Mouse (Mus musculus) bone marrow, adult 2 months (tissue): Measurements from ENCODE around the gene March8. TPM values are rescaled to one million over a fixed set of nuclear protein-coding genes. Genes with fewer than 3 reads are reported as not detected.

ENCODE experiments used
- H3K27ac ChIP-seq: fragments of 200-500 bp; 2 replicates; pipeline ENCODE4 v1.5.1; 2012; ENCODE audit warnings: low read depth, mild to moderate bottlenecking, control low read depth, inconsistent platforms, low read length; ENCODE audit not compliant: control insufficient read depth, poor library complexity, insufficient read depth
- H3K4me1 ChIP-seq: fragments of 200-500 bp; 2 replicates; pipeline ENCODE4 v1.6.1; 2011; ENCODE audit warnings: low read length; ENCODE audit not compliant: control insufficient read depth, insufficient read depth
- H3K4me3 ChIP-seq: fragments of 200-500 bp; replicated peaks from 2 replicates; pipeline ENCODE3; 2011; ENCODE audit warnings: mild to moderate bottlenecking, low read depth, low read length, control low read depth; ENCODE audit not compliant: control insufficient read depth
- CTCF ChIP-seq: fragments of 200-500 bp; IDR thresholded peaks from 2 replicates; pipeline ENCODE4 v1.5.1; 2011; ENCODE audit warnings: low read length, control low read depth; ENCODE audit not compliant: control insufficient read depth, insufficient read depth
- POLR2A ChIP-seq: fragments of 200-500 bp; IDR thresholded peaks from 2 replicates; pipeline ENCODE4 v1.6.1; 2011; ENCODE audit warnings: low read depth, mild to moderate bottlenecking, control low read depth, low read length, borderline replicate concordance; ENCODE audit not compliant: control insufficient read depth
- WGBS: fragments of 180-500 bp; shearing (Covaris S2); methylation state at CpG from one replicate; pipeline ENCODE4 v1.1.7; 2018; 5-methylcytosine and 5-hydroxymethylcytosine counted together
- polyA plus RNA-seq: library from polyadenylated mRNA; stranded (reverse); fragments of >200 nt; gene quantifications from 2 replicates; pipeline ENCODE4 v1.2.4, GENCODE M21; 2011; ENCODE audit warnings: low replicate concordance; ENCODE audit not compliant: missing spikeins, insufficient read depth, insufficient read length

Gene March8
- polyA plus RNA-seq, 1 experiment: 61.5 TPM

- no peak overlapping the region for H3K27ac ChIP-seq
- WGBS: 72% methylated on average over 6 of the region's 6 CpGs
- no peak for TF ChIP-seq CTCF
- no peak for TF ChIP-seq POLR2A
These were observed 101.0 kb downstream of the March8 start for GRCm38 (mm10) chr6:116438864-116439263.

GRCm38 (mm10) chr6:116439531-116439930 is 101.7 kb downstream of the March8 start:
- WGBS: 67% methylated on average over 6 of the region's 6 CpGs
- H3K27ac ChIP-seq: no peak overlapping the region
- TF ChIP-seq CTCF: no peak
- TF ChIP-seq POLR2A: no peak
- no peak overlapping the region for H3K4me3 ChIP-seq
- H3K4me1 ChIP-seq: no peaks in the 10 kb centered on the region; the same call in 1 of the 2 replicates

More at GRCm38 (mm10) chr6:116438864-116439263, 101.0 kb downstream of the March8 start:
- no peak overlapping the region for H3K4me3 ChIP-seq
- no peaks in the 10 kb centered on the region; the same call in 1 of the 2 replicates for H3K4me1 ChIP-seq

GRCm38 (mm10) chr6:116440447-116440846 is 102.6 kb downstream of the March8 start:
- Histone ChIP-seq H3K27ac (no peak overlapping the region), H3K4me3 (no peak overlapping the region), H3K4me1 (no peaks in the 10 kb centered on the region; the same call in 1 of the 2 replicates)
- TF ChIP-seq CTCF (no peak), POLR2A (no peak)
- WGBS: 75% methylated on average over 4 of the region's 4 CpGs

DNA sequence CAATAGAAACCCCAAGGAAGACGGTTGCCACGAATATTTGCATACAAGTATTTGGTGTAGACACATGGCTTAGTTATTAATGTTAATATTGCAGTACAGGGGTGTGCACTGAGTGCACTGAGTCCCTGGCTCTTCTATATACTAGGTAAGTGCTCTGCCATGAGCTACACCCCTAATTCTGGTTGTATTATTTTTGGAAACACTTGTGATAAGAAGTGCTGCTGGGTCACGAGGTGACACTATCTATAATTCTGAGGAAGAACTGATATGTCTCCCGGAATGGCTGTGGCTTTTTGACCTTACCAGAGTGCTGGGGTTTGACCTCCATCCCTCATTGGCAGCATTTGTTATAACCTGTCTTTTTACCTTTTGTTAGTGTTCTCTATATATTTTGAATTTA is 103.0 kb downstream of the March8 start:
- H3K4me3 ChIP-seq: no peak overlapping the region
- TF ChIP-seq CTCF (no peak), POLR2A (no peak)
- WGBS: 68% methylated on average over 4 of the region's 4 CpGs
- no peaks in the 10 kb centered on the region; the same call in 1 of the 2 replicates for H3K4me1 ChIP-seq
- no peak overlapping the region for H3K27ac ChIP-seq

GRCm38 (mm10) chr6:116455781-116456180 is 118.0 kb downstream of the March8 start:
- no peak overlapping the region for H3K4me3 ChIP-seq
- TF ChIP-seq POLR2A (no peak), CTCF (no peak)
- peak overlapping the region; percentile 71 for H3K27ac ChIP-seq
- peaks cover 1% of the 10 kb centered on the region; the same call in 1 of the 2 replicates for H3K4me1 ChIP-seq
- WGBS: 8% methylated on average over 4 of the region's 4 CpGs

DNA sequence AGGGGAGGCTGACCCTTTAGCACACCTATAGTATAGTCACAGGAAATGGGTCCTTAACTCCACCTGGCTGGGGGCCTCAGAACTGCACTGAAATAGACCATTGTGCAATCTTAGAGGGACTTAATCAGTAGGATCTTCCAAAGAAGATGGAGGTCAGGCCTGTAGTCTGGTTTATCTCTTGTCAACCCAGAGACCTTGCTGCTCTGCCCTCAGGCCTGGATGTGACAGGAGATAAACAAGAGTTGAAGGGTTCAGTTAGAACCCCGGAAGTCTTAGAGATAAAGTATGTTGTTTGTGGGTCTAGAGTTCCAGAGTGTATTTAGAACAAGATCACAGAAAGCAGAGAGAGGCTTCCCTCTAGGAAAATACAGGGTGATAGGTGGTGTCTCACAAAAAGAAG is 118.7 kb downstream of the March8 start:
- no peak overlapping the region; the same call in 1 of the 2 replicates for H3K27ac ChIP-seq
- TF ChIP-seq POLR2A: no peak
- TF ChIP-seq CTCF: no peak
- H3K4me1 ChIP-seq: peaks cover 1% of the 10 kb centered on the region; the same call in 1 of the 2 replicates
- WGBS: 24% methylated on average over 1 of the region's 1 CpGs
- no peak overlapping the region for H3K4me3 ChIP-seq

DNA sequence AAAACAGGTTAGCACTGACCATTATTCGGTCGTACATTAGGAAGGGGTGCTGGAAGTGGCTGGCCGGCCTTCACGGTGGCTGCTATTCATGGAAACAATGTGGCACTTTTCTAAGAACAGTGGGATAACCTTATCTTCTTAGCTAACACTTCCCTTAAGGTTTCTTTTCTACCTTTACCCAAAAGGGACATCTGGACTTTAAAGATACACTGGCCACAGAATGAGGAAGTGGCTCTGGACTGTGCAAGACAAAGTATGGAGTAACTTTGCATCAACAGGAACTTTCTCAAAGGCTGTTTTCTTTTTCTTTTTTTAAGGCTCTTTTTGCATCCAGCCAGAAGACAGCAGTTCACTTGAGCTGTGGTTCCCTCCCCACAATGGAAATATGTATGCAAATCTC is 120.9 kb downstream of the March8 start:
- 7% methylated on average over 4 of the region's 4 CpGs for WGBS
- peak overlapping the region; percentile 61 for H3K4me3 ChIP-seq
- H3K4me1 ChIP-seq: peaks cover 3% of the 10 kb centered on the region
- H3K27ac ChIP-seq: peak overlapping the region; percentile 89
- TF ChIP-seq CTCF (no peak), POLR2A (no peak)

Other genes with a start within 250 kb of the March8 start
- gene Tmcc1, start 144.5 kb upstream of the March8 start, polyA plus RNA-seq: 16.8 and 33.6 TPM in 2 replicates
- 27.5 and 39.4 TPM in 2 replicates for gene Washc2, start 130.0 kb upstream of the March8 start, polyA plus RNA-seq
- 4.3 and 13.8 TPM in 2 replicates for gene Zfand4, start 73.8 kb upstream of the March8 start, polyA plus RNA-seq
- gene Alox5, start 123.2 kb downstream of the March8 start, polyA plus RNA-seq: 16.1 and 17.9 TPM in 2 replicates
- not detected in 2 replicates for gene Olfr211, start 151.1 kb downstream of the March8 start, polyA plus RNA-seq
- not detected in 2 replicates for gene Olfr212, start 168.5 kb downstream of the March8 start, polyA plus RNA-seq
- not detected in 2 replicates for gene Olfr213, start 200.4 kb downstream of the March8 start, polyA plus RNA-seq
- gene Gm5580, start 213.1 kb downstream of the March8 start, polyA plus RNA-seq: not detected in 2 replicates
- gene Olfr214, start 216.2 kb downstream of the March8 start, polyA plus RNA-seq: not detected in 2 replicates
- gene Olfr215, start 246.2 kb downstream of the March8 start, polyA plus RNA-seq: not detected in 2 replicates